Mouse (Mus musculus) gastrocnemius, postnatal 14 days (tissue): ENCODE measurements around the gene Ace. TPM values are rescaled to one million over a fixed set of nuclear protein-coding genes. Genes with fewer than 3 reads are reported as not detected.

Source experiments
- DNase-seq: peaks from one replicate; pipeline ENCODE4 v3.0.0; 2021; ENCODE audit warnings: mixed read lengths
- intact Hi-C: fragments of 180-260 bp; cut with DNase I; formaldehyde crosslinking; loops from one replicate; pipeline ENCODE4 v1.15.1; 2025; ENCODE audit warnings: low total_unique reads
- total RNA-seq, 2 experiments: library from RNA; stranded (reverse); gene quantifications; 2 replicates each; pipeline ENCODE4 v1.2.3; 2021

The Ace gene
- total RNA-seq, 2 experiments from 2014 or later = 46.2 to 48.3 TPM

GRCm38 (mm10) chr11:106034986-106035385 lies 67.2 kb downstream of the Ace start:
- no peak for DNase-seq
- intact Hi-C loops = no loop called here

- intact Hi-C loops = no loop called here
- peak; percentile 95 for DNase-seq
Observed at GRCm38 (mm10) chr11:106036548-106037417, 69.0 kb downstream of the Ace start, which contains the start of gene Dcaf7. TSS of gene Dcaf7 (plus strand) at chr11:106036872.

- intact Hi-C loops = no loop called here
- no peak for DNase-seq
Observed at GRCm38 (mm10) chr11:106037418-106037751, 69.6 kb downstream of the Ace start.

Other genes starting within 250 kb of the Ace start
- 1 to 10 TPM; 6.4 to 8.2 TPM for gene Cyb561, start 14.6 kb upstream of the Ace start, total RNA-seq
- not detected for gene Ace3, start 26.7 kb downstream of the Ace start, total RNA-seq
- gene Kcnh6, start 40.2 kb downstream of the Ace start, total RNA-seq = not detected
- 10 to 100 TPM; 31.4 to 34.0 TPM for gene Dcaf7, start 68.9 kb downstream of the Ace start, total RNA-seq
- gene Taco1, start 98.1 kb downstream of the Ace start, total RNA-seq = 10 to 100 TPM; 38.8 to 42.5 TPM
- 10 to 100 TPM; 22.1 to 22.7 TPM for gene Map3k3, start 116.7 kb downstream of the Ace start, total RNA-seq
- gene Gm10840, start 192.9 kb downstream of the Ace start, total RNA-seq = not detected
- 1 to 10 TPM; 5.9 to 8.6 TPM for gene Limd2, start 192.9 kb downstream of the Ace start, total RNA-seq
- gene Strada, start 234.2 kb downstream of the Ace start, total RNA-seq = 10 to 100 TPM; 13.0 to 15.3 TPM
- 10 to 100 TPM; 62.1 to 69.8 TPM for gene Ccdc47, start 248.4 kb downstream of the Ace start, total RNA-seq
- gene Ddx42, start 249.0 kb downstream of the Ace start, total RNA-seq = 10 to 100 TPM; 22.5 to 24.8 TPM